ENCODE assay signal across 15 mouse cellular contexts in genomic region chr9:42357585-42357984, GRCm38 (mm10).
"Had no signal": no experiment of that assay in that cellular context is flagged by ENCODE, and none has a peak within 500 bp of the region (broad histone marks: within the 10 kb centered on the region; RNA-seq: fewer than 3 reads in every experiment).

No protein-coding gene starts in this region.

- H3K27me3 ChIP-seq: midbrain, embryonic 13.5 days; midbrain, embryonic 15.5 days; stomach, embryonic 15.5 days had no signal

- H3K9ac ChIP-seq: liver, embryonic 12.5 days; liver, embryonic 14.5 days; lung, embryonic 14.5 days; midbrain, embryonic 13.5 days; midbrain, embryonic 15.5 days; stomach, embryonic 15.5 days had no signal

- H3K27ac ChIP-seq: liver, embryonic 12.5 days; liver, embryonic 14.5 days; midbrain, embryonic 13.5 days; midbrain, embryonic 15.5 days; stomach, embryonic 15.5 days; stomach, postnatal 0 days had no signal

- H3K4me2 ChIP-seq: liver, embryonic 12.5 days; lung, embryonic 14.5 days; midbrain, embryonic 11.5 days; midbrain, embryonic 13.5 days; midbrain, embryonic 15.5 days; stomach, embryonic 15.5 days had no signal

- H3K4me1 ChIP-seq: liver, embryonic 12.5 days; midbrain, embryonic 15.5 days; stomach, embryonic 15.5 days had no signal

- H3K9me3 ChIP-seq: liver, embryonic 12.5 days; midbrain, embryonic 13.5 days; midbrain, embryonic 15.5 days; stomach, embryonic 15.5 days had no signal

- H3K36me3 ChIP-seq: liver, embryonic 12.5 days; midbrain, embryonic 13.5 days; midbrain, embryonic 15.5 days; stomach, embryonic 15.5 days had no signal

- H3K4me3 ChIP-seq: liver, embryonic 12.5 days; midbrain, embryonic 13.5 days; midbrain, embryonic 15.5 days; stomach, embryonic 15.5 days had no signal

- ATAC-seq: liver, embryonic 12.5 days; midbrain, embryonic 13.5 days; midbrain, embryonic 15.5 days had no signal

- DNase-seq: lung, adult 18-20 months; lung, embryonic 14.5 days; lung, postnatal 10 days; lung, postnatal 4 days; right cerebral cortex, postnatal 14 days; thymus, adult 2 months; thymus, postnatal 25 days; thymus, postnatal 4 days had no signal
